Mouse (Mus musculus): Measurements from ENCODE around the gene Snx8.
"Not testable (repeated sequence)": the region's sequence is repeated elsewhere in the genome, so short reads cannot be mapped to it uniquely, and the experiment has no call there.

Gene Snx8

DNA sequence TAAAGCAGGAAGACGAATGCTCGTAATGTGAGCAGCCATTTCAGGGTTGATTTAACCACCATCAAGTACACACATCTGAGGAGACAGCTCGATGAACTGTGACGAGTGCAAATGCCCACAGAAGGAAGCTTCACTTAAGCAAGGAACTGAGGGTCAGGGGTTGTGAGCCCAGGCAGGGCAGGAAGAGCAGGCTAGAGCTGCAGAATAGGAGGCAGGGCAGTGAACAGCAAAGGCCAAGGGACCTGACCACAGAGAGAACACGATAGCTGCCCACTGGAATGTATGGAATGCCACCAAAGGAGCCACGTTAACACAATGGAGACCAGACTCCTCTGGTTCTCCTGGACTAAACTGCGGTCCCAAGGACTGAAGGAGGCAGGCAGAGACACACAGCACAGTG, 5.5 kb downstream of the Snx8 start:
- no peak for DNase-seq (ENCODE audit: low spot score)

DNA sequence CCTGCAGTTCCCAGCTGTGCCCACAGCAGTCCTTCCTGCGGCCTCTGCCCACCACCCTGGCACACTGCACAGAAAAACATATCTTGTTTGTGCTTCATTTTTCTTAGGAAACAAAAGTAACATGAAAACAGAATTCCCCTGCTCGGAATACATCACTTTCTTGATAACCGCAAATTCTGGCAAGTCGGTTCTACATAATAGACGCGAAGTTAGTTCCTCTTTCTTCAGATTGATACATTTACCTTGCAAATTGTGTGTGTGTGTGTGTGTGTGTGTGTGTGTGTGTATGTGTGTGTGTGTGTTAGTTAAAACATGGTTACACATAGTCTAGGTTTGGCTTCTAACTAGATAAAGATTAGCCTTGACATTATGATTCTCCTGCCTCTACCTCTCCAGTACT, 6.4 kb downstream of the Snx8 start:
- DNase-seq (ENCODE audit: low spot score): no peak

DNA sequence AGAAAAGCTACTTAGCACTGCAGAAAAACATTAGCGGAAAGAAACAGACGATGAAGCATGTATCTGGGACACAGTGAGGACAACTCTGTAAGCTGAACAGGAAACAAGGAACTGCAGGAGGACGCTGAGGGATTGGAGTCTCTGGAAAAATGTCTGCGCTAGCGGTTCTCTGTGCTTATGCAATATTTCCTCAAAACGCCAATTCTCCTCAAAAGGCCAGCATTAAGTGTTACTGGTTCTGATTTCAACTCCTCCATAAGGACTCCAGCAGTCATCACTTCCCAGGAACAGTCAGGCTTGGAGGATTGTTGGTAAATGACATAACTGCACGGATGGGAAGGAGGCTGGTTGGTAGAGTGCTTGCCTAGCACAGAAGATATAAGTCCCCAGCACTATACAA, 7.9 kb downstream of the Snx8 start:
- DNase-seq (ENCODE audit: low spot score): no peak

DNA sequence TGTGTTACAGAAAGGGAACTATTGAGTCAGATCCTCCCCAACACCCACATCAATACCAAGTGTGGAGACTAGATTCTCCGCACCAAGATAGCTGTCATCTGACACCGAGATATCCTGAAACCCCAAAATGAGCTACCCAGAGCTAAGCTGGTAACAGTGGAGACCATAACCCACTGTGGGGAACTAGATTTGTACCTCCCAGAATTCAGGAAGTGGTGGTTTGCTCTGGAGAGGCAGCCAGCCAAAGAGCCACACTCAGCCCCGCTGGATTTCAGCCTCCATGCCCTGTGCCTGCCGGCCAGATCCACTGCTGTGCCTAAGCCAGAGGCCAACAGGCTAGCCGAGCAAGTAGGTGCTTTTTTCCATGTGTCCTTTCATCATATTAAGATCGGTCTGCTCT, 9.8 kb downstream of the Snx8 start:
- DNase-seq (ENCODE audit: low spot score): no peak

DNA sequence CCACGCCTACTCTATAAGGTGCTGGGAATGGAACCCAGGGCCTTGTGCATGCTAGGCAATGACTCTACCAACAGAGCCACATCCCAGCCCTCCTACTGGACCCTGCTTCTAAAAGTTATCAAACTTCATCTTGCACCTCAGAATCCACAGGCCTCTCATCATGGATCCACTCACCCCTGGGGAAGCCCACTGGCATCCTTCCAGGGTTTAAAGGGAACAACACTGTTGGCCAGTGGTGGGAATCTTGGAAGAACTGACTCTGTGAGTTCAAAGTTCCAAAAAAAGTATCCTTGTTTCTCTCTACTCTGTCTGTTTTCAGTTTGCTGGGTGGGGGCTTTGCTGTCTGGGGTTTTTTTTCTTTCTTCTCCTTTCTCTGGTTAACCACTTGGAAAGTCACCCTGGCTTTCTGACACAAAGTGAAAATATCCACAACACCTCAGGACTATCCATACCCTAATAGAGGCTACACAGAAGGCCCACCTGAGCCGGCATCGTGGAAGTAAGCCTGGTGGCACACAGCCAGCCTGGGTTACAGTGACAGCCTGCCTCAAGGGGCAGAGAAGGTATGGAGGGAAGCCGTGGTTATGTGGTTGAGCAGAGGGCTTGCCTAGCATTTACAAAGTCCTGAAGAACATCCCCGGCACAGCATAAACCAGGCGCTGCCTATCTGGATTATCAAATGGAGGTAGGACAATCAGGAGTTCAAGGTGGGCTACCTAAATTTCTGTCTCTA, 10.8 kb downstream of the Snx8 start:
- no peak for DNase-seq (ENCODE audit: low spot score)

DNA sequence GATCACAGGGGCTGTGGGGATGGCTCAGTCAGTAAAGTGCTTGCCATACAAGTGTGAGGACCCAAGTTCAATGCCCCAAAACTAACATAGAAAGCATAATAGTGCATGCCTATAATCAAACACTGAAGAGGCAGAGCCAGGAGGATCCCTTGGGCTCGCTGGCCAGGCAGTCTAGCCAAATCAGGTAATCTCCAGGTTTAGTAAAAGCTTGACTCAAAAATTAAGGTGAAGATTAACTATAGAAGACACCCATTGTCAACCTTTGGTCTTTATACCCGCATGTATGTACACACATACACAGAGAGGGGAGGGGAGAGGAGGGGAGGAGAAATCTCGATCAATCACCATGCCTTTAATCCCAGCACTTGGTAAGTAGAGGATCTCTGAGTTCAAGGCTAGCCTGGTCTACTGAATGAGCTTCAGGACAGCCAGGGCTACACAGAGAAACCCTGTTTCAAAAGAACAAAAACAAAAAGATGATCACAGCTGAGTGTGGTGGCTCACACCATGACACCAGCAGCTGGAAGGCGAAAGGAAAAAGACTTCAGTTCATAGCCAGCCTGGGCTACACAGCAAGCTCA, 13.7 kb downstream of the Snx8 start:
- DNase-seq (ENCODE audit: low spot score): no peak

DNA sequence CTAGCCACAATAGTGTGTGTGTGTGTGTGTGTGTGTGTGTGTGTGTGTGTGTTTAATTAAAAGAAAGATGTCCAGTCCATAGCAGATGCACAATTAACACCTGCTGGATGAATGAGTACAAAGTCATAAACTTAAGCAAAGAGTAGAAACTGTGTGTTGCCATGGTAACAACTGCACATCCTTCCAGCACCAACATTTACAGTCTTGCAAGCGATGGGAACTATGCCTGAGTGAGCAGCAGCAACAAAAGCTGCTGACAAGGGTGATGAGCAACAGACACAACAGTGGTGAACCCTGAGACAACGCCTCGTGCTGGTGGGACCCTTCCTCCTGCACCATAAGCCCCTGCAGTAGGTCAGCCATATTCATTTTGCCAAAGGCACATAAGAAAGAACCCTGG, 14.8 kb downstream of the Snx8 start:
- DNase-seq (ENCODE audit: low spot score): peak; percentile 5

DNA sequence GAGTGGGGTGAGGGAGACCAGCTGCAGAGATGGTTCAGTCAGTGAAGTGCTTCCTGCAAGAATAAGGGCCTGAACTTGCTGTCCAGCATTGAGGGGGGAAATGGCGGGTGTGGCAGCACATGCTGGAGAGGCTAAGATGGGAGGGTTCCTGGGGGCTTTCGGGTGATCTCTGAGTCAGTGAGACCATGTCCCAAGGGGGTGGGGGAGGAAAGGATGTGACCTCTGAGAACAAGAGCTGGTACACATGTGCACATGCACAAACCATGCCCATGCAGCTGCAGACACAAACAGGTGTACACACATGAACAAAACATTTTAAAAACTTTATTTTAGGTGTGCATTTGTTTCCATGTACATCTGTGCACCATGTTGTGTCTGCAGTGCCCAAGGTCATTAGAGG, 15.4 kb downstream of the Snx8 start:
- DNase-seq (ENCODE audit: low spot score): no peak

DNA sequence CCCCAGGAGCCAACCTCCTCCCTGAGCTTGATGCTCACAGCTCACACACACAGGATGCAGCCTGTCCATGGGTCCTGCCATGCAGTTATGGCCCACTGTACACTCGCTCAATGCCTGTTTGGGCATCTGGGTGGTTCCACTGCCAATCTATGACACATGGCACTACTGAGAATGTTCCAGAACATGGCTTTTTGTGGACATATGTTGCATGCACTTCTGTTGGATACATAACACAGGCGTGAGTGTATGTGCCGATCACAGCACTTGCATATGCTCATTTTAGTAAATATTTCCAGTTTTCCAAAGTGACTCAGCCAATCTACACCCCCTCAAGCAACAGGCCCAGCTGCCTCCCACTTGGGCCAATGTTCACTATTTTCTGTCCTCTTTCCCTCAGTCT, 17.4 kb downstream of the Snx8 start:
- peak; percentile 12 for DNase-seq (ENCODE audit: low spot score)

DNA sequence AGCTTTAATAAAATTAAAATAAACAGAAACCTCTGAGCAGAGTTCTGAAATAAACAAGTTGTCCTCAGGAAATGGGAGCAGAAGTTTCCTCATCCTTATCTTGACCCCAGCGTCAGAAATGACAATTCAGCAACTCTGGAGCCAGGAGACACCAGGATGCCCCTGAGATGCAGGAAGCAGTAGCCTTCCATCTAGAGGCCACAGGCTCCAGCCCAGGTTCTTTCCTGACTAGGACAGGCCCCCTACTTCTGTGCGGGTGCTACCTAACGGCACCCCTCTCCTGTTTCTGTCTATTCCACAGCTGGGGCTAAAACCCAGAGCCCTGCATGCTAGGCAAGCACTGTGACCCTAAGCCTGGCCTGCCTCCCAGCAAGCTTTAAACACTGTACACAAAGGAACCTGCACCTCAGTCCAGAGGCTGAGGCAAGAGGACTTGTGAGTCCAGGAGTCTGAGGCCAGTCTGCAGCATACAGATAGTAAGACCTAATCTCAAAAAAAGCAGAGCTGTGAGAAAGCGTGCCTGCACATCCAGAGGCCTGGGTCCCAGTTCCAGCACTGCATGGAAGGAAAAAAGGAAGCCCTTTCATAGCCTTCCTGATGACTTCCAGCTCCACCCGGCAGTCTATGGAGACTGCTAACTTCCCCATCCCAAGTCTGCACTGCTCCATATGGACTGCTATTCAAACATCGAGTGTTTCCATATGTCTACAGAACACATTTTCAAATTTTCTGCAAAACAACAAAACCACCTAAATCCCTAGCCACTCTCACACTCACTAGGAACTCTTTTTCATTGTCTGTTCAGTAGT, 18.4 kb downstream of the Snx8 start:
- DNase-seq (ENCODE audit: low spot score): no peak

DNA sequence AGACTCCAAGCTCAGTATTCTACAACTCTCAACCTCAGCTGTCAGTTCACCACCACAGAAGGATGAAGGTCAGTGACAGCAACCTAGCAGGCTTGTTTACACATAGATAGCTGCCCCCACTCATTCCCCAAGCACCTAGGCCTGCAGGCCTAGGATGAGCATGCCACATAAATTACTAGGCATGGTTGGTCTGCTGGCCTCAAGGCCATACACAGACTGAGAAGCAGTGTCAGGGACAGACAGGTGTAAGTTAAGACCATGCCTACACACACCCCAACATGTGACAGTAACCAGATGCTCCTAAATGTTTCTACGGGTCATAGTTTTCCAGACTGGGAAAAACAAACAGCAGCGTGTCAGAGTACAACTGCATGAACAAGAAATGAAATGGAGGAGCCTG, 19.6 kb downstream of the Snx8 start:
- DNase-seq (ENCODE audit: low spot score): no peak

DNA sequence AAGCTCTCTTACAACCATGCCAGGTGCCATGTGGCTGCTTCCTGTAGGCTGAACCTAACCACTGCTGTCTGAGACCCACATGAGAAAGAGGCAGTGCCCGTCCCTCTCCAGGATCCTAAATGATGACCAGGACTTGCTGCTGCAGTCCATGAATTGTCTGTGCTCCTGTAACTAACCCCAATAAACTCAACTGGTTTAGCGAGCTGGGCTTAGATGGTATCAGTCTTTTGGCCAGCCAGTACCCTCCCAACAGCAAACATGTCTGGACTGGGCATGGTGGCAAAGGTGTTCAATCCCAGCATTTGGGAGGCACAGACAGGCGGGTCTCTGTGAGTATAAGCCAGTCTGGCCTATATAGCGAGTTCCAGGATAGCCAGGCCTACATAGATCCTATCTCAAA, 20.1 kb downstream of the Snx8 start:
- DNase-seq (ENCODE audit: low spot score): no peak

DNA sequence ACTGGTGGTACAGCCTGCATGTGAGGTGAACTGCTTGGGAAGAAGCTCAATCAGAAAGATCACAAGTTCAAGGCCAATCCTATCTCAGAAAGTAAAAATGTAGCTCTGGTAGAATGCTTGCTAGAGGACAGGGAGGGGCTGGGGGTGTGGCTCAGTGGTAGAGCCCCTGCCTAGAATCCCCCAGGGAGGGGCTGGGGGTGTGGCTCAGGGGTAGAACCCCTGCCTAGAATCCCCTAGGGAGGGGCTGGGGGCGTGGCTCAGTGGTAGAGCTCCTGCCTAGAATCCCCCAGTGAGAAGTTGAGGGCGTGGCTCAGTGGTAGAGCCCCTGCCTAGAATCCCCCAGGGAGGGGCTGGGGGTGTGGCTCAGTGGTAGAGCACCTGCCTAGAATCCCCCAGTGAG, 20.9 kb downstream of the Snx8 start:
- DNase-seq (ENCODE audit: low spot score): not testable (repeated sequence)

DNA sequence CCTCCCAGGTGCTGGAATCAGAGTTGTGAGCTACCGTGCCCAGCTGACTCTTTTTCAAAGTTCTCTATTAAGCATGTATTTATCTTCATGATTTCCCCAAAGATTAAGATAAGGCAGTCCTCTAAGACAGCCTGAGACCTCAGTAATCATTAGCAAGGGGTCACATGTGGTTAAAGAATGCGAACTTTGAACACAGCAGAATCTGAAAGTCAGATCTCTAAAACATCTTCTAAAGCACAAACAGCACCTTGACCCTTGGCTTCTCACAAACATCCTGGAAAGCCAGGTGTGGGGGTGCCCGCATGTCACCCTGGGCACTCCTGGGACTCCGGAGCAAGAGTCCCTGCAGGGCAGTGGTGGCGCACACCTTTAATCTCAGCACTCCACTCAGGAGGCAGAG, 24.6 kb downstream of the Snx8 start:
- no peak for DNase-seq (ENCODE audit: low spot score)

DNA sequence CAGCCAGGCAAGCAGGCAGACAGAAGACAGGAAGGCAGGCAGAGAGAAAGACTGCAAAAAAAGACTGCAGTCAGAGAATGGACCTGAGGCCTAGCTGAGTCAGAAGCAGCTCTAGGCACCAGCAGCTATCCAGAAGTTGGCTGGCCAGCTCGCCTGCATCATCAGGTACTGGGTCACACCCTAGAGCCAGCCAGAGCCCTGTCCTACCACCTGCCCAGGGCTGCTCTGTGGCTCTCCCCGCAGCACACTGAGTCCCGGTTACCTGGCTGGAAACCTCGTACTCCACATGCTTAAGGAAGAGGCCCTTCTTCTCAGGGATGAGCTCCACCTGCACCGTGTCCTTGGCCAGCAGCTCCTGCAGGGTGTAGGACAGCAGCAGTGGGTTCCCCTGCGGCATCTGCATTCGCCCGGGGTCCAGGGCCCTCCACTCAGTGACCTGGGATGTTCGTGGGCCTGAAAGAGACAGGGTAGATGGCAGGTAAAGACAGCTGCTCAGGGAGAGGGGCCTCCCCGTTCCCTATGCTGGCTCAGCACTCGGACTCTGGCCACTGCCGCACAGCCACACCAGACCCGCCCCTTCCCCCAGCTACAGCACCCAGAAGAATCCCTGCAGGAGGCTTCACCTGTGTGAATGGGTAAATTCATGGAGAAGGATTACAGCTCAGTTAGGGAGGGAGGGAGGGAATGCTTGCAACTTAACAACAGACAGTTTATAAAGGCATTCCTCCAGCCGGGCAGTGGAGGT, 29.0 kb downstream of the Snx8 start:
- no peak for DNase-seq (ENCODE audit: low spot score)

DNA sequence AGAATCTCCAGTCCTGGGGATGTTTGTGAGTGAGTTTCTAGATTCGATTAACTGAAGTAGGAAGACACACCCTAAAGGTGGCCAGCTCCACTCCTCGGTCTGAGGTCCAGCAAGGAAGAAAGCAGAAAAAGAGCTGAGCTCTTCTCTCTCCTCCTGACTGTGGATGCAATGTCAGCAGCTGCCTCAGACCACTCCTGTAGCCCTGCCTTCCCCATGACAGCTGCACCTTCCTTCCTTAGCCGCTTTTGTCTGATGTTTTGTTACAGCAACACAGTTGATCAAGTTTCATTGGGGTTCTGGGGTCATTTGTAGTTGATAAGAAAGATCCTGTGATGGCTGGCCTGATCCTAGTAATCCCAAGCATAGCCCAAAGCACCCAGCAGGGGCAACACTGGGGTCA, 31.6 kb downstream of the Snx8 start:
- no peak for DNase-seq (ENCODE audit: low spot score)

DNA sequence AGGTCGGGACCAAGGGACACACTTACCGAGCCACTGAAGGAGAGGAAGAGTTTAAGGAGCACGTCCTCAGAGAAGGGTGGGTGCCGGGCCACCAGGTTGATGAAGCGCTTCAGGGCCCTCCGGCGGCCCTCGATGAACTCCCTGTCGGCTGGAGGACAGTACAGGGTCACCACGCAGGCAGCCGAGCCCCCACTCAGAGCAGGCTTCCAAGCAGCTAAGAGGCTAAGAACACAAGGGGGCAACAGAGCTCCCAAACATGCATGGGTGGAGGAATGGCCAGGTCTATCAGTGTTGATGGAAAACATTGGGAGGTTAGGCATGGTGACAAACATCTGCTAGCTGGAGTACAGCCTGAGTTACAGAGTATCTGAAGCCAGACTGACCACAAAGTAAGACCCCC, 33.1 kb downstream of the Snx8 start:
- no peak for DNase-seq (ENCODE audit: low spot score)

DNA sequence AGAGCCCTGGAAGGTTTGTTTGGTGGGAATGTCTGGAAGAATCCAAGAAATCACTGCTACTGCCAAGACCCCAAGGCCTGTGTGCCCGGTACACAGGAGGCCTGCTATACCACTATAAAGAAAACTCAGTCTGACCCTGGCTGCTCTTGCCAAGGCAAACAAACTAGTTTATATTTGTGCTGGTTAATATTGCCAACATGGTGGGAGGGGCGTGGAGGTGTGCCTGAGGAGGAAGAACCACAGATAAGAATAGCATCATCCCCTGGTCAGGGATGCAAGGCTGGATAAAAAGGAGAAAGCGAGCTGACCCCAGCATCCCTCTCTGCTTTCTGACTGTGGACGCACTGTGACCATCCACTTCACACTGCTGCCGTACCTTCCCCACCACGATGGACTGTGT, 36.7 kb downstream of the Snx8 start:
- no peak for DNase-seq (ENCODE audit: low spot score)

DNA sequence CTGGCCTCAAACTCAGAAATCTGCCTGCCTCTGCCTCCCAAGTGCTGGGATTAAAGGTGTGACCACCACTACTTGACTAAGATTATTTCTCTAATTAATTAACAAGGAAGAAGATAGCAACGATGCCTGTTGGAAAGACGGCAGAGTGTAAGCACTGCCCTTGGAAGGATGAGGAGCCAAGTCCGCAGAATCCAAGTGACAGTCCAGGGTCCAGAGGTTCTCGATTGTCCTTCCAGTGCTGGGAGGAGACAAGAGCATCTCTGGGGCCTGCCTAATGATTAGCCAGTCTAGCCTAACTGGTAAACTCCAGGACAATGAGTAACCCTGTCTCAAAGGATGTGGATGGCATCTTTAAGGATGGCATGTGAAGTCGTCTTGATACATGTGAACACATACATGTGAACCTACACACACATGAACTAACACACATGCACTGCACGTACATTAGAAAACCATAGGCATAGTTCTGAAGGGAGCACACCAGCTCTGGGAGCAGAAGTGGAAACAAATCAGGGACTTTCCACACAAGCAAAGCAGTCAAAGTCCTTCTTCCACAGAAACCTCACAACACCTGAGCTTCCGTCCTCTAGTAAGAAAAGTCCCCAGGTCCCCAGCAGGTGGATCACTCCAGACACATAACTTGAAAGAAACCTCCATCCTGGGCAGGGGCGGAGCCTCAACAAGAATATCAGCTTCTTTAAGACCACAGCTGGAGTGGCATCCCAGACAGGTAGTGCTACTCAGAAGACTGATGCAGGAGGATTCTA, 38.1 kb downstream of the Snx8 start:
- no peak for DNase-seq (ENCODE audit: low spot score)

DNA sequence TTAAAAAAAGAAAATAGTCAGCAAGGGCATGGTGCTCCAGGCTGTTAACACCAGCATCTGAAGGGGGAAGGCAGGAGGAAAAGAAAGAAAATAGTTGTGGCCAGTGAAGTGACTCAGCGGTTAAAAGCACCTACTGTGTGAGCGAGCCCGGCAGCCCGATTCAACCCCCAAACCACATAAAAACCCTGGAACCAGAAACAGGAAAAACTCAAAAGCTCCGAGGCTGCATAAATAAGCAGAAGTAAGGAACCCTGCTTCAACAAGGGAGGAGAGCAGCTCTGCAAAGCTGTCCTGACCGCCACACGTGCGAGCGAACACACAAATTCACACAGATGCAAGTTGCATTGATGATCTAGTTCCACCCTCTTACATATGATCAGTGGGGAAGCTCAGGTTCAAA, 39.2 kb downstream of the Snx8 start:
- DNase-seq (ENCODE audit: low spot score): no peak

DNA sequence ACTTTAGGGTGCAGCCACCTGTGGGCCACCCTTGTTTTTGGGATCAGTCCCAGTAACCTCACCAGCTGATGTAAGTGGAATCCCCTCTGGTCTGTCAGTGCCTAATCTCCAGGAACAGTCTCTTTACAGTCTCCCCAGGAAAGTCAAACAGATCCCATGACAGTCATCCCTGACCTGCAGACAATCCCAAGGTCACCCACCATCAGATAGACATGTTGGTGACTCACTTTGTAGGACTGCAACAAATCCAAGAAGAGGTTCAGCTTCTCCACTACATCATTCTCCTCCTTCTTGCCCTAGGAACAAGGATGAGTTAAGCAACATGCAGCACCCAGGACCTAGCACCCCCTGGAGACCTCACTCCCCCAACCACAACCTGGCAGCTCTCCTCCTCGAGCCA, 43.0 kb downstream of the Snx8 start:
- no peak for DNase-seq (ENCODE audit: low spot score)

DNA sequence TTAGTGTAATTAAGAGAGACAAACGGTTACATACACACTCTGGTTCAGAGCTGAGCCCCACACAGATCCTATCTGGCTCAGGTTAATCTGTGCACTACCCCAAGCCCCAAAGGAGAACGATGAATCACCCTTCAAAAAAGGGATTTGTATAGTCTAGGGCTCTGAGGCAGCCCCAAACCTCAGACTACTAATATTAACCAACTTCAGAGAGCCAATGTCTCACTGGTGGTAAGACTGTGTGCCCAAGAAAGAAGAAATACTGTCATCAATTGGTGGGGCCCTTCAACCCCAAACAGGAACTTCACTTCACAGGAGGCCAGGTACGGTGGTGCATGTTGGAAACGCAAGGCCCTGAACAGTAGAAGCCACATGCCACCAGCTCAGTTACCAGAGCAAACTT, 43.8 kb downstream of the Snx8 start:
- no peak for DNase-seq (ENCODE audit: low spot score)

All from left cerebral cortex, adult 11 months (tissue).